Mouse (Mus musculus) G1E-ER4 (cell line): ENCODE results near the gene Map1lc3a. TPM values are rescaled to one million over a fixed set of nuclear protein-coding genes. Genes with fewer than 3 reads are reported as not detected.

Experiments
- GATA1 ChIP-seq: IDR thresholded peaks from one replicate; pipeline ENCODE4 v1.8.0; 2012; ENCODE audit warnings: low read length, inconsistent platforms
- polyA plus RNA-seq: library from polyadenylated mRNA; stranded (reverse); fragments of >175 nt; gene quantifications from 2 replicates; pipeline ENCODE4 v1.2.3, GENCODE M21; 2012

Gene Map1lc3a
- polyA plus RNA-seq, 1 experiment, result 13.8 TPM

- no peak for TF ChIP-seq GATA1
Observed at GRCm38 (mm10) chr2:155277721-155278120, 1.6 kb downstream of the Map1lc3a start.

GRCm38 (mm10) chr2:155278361-155278760 lies 2.3 kb downstream of the Map1lc3a start:
- TF ChIP-seq GATA1, result no peak

- TF ChIP-seq GATA1, result no peak
Observed at GRCm38 (mm10) chr2:155279163-155279562, 3.1 kb downstream of the Map1lc3a start.

GRCm38 (mm10) chr2:155280116-155280515 lies 4.0 kb downstream of the Map1lc3a start:
- no peak for TF ChIP-seq GATA1

GRCm38 (mm10) chr2:155283793-155284192 lies 7.7 kb downstream of the Map1lc3a start:
- no peak for TF ChIP-seq GATA1

GRCm38 (mm10) chr2:155284647-155285046 lies 8.6 kb downstream of the Map1lc3a start:
- TF ChIP-seq GATA1, result no peak

GRCm38 (mm10) chr2:155285744-155286143 lies 9.6 kb downstream of the Map1lc3a start:
- TF ChIP-seq GATA1, result no peak

GRCm38 (mm10) chr2:155287456-155288250 lies 11.6 kb downstream of the Map1lc3a start:
- no peak for TF ChIP-seq GATA1

- no peak for TF ChIP-seq GATA1
Observed at GRCm38 (mm10) chr2:155290066-155290465, 14.0 kb downstream of the Map1lc3a start.

GRCm38 (mm10) chr2:155293382-155293781 lies 17.3 kb downstream of the Map1lc3a start:
- no peak for TF ChIP-seq GATA1

GRCm38 (mm10) chr2:155293946-155294345 lies 17.8 kb downstream of the Map1lc3a start:
- no peak for TF ChIP-seq GATA1

- no peak for TF ChIP-seq GATA1
Observed at GRCm38 (mm10) chr2:155295453-155295852, 19.4 kb downstream of the Map1lc3a start.

- TF ChIP-seq GATA1, result no peak
Observed at GRCm38 (mm10) chr2:155299563-155299962, 23.5 kb downstream of the Map1lc3a start.

GRCm38 (mm10) chr2:155308936-155309592 lies 33.0 kb downstream of the Map1lc3a start:
- no peak for TF ChIP-seq GATA1

GRCm38 (mm10) chr2:155313671-155314070 lies 37.6 kb downstream of the Map1lc3a start:
- no peak for TF ChIP-seq GATA1

- no peak for TF ChIP-seq GATA1
Observed at GRCm38 (mm10) chr2:155318618-155319017, 42.5 kb downstream of the Map1lc3a start.

- no peak for TF ChIP-seq GATA1
Observed at GRCm38 (mm10) chr2:155320596-155320995, 44.5 kb downstream of the Map1lc3a start.
